Mouse (Mus musculus) A20 (cell line): Measurements from ENCODE around the gene Cst9.
A peak's percentile ranks its signal among the peaks of the same experiment; 100 is the strongest.

Source experiments
- DNase-seq: peaks from one replicate; pipeline ENCODE4 v3.0.0-alpha.2; 2011; ENCODE audit warnings: low read depth, low spot score

The Cst9 gene

GRCm38 (mm10) chr2:148834912-148835311 lies at the start of gene Cst9:
Cst9 (plus strand) TSS chr2:148835147.
- DNase-seq, result no peak

- no peak for DNase-seq
These were observed 45.8 kb upstream of the Cst9 start, which contains the start of gene Cst12 for GRCm38 (mm10) chr2:148789142-148789541. Cst12 (plus strand) TSS chr2:148789361.

DNA sequence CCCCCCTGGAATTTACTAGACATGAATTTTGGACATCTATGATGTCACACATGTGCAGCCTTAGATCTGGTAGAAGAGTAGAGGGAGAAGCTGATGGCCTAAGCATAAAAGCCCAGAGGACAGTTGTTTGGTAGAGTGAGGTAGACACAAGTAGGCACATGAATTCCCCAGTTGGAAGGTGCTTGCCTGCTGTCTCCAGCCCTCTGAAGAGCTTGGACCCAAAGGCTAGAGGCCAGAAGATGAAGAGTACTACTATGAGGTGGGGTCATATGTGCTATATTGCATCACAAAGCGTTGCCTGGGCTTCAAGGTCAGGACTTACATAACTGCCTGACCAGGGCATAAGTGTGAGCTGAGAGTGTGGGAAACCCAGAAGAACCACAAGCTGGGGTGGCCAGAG lies 36.5 kb upstream of the Cst9 start, which contains the start of gene Cst8:
TSS of gene Cst8 (plus strand) at position 301 of the 400 bp plus-strand sequence.
- DNase-seq, result no peak

DNA sequence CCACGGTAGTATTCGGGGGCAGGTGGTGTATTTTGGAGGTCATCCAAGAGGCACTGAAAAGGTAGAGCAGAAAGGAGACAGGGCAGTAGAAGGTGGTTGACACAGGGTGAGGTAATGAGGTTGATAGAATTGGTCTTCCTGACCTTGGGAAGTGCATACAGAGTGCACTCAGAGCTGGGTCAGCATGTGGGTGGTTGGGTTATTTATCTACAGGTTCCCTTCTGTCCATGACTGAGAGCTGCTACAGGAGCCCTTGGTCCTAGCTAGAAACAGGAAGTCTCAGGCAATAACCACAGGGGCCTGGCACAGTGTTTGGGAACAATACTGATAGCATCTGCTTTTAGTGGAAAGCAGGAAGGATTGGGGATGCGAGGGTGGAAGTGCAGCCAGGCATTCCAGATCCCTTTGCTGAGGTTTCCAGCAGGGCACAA lies 33.4 kb upstream of the Cst9 start:
- DNase-seq, result no peak

DNA sequence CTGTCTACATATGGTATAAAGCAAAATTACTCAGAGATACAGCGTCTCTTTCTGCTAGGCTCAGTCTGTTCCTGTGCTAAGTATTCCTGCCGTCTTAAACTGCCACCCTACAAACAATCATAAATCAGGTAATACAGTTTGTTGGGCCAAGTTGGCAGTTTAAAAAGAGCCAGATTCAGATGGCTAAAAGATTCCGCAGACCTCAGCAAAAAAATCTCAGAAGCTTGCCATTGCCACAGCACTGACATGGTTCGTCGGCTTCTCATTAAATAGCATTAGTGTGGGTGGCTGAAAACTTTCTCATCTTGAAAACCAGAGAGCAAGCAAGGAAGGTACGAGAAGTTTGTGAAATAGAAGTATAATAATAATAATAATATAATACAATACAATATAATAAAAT lies 28.3 kb upstream of the Cst9 start:
- DNase-seq, result no peak

DNA sequence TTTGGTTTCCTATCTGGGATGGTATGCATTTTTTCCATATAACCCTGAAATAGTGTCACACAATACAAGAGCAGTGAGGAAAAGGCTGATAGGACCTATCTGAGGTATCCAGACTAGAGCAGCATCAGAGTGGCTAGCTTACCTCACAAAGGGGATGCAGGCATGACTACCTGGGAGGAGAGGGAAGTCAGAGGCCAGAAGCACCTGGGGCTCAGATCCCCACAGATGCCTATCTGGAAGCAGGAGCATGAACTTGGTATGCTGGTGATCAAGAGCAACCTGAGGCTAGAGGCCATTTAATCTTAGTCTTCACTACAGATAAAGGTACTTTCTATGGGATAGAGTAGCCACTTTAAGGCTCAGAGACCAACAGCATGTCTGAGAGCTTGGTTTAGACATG lies 15.0 kb upstream of the Cst9 start, which contains the start of gene Cst13:
TSS of gene Cst13 (plus strand) at position 173 of the 400 bp plus-strand sequence.
- no peak for DNase-seq

DNA sequence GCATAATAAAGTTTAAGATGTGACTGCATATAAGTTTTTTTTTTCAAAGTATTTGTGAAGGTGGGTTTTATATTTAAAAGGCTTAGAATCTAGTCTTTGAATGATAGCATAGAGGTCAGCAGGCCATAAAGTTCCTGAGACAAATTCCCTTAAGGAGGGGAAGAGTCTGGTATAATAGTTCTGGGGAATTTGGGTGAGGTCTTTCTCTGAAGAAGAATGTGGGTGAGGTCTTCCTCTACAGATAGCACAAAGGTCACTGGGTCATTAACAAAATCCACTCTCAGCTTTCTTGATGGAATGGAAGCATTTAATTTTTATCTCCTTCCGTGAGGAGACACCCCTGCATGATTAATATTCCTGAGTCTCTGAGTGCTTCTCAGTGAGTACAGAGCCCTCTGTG lies 9.0 kb upstream of the Cst9 start:
- DNase-seq, result no peak

- no peak for DNase-seq
These were observed 3.3 kb downstream of the Cst9 start for GRCm38 (mm10) chr2:148838075-148838777.

DNA sequence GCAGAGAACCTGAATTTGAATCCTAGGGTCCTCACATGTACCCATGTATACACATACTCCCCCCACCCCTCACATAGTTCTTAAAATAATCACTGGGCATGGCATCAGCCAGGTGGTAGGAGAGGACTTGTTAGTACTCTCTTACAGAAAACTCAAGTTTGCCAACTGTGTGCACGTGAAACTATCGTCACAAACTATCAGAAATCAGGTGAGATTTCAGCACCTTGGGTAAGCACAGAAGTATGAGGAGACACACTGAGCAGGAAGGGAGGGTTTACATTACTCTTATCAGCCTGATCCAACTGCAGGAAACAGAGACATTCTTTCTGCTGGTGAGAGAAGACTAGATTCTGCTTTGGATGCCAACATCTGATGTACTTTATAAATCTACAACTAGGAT lies 4.3 kb downstream of the Cst9 start:
- DNase-seq, result no peak

DNA sequence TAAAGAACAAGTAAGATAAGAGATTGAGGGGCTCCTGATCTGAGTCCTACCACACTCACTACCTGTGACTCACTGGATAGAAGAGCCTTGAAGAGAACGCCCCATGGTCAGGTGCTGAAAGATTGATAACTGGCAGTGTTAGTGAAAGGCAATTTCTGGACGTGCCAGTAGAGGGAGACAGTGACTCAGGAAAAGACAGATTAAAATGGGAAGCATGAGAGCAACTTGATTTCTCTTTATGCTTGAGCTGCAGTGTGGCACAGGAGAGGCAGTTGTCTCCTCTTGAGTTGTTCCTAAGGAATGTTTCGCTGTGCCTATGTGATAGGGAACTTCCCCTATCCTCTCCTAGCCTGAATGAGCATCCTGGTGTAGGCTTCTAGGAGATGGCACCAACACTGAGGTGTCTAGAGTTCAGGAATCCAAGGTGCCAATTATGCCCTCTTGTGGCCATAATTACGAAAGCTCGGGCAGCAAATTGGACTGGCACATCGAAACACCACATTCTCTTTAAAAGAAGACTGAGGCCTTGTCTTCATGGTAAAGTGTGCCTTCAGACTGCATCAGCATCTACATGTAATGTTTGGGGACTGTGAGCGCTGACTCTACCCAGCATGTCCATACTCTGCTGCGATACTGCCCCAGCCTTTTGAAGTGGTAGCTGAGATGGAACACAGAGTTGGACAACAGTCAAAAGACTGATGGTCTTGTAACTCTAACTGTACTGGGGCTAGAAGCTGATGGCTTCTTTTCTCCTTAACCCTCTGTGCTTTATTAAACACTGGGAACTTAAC lies 16.4 kb downstream of the Cst9 start:
- peak; percentile 83 for DNase-seq

- no peak for DNase-seq
These were observed 21.9 kb downstream of the Cst9 start for GRCm38 (mm10) chr2:148856630-148857400.

- DNase-seq, result no peak
These were observed 22.6 kb downstream of the Cst9 start for GRCm38 (mm10) chr2:148857506-148857905.

GRCm38 (mm10) chr2:148860993-148861392 lies 26.0 kb downstream of the Cst9 start:
- no peak for DNase-seq

GRCm38 (mm10) chr2:148861693-148862092 lies 26.7 kb downstream of the Cst9 start:
- no peak for DNase-seq

- no peak for DNase-seq
These were observed 30.0 kb downstream of the Cst9 start, which contains the start of gene 9230104L09Rik for GRCm38 (mm10) chr2:148864966-148865365. 9230104L09Rik (minus strand) TSS chr2:148865038.

DNA sequence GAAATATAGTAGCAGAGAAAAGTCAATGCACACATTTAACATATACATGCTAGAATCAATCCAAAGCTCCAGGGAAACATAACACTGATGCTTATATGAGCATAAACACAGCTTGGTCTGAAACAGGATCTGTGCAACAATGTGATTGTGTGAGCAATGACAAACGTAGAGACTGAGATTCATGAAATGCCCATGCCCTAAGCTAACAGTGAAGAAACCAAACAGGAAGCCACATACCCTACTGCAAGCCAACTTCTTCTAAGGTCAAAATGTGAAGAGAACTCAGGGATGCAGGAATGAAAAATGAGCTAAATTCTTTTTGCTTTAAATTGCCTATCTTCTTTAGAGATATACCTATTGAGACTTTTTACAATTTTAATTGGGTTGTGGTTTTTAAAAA lies 34.0 kb downstream of the Cst9 start:
- no peak for DNase-seq

GRCm38 (mm10) chr2:148870526-148870925 lies 35.6 kb downstream of the Cst9 start:
- DNase-seq, result no peak

GRCm38 (mm10) chr2:148872860-148873259 lies 37.9 kb downstream of the Cst9 start:
- no peak for DNase-seq

DNA sequence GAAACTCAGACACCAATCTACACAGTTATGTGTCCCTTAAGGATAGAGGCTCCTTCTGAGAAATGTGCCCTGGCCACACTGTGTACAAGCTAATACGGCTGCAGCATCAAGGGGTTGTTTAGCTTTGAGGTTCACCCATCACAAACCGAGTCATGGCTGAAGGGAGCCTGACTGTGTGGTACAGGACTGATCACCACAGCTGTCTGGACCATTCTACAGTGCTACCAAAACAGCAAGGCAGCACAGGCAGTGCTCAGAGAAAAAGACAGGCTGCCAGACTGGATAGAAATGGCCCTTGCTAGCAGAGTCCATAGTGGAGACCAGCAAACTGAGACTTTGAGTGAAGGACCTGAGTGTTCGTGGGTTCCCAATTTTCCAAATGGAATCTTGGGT lies 39.3 kb downstream of the Cst9 start:
- DNase-seq, result no peak

- no peak for DNase-seq
These were observed 39.8 kb downstream of the Cst9 start for GRCm38 (mm10) chr2:148874617-148875334.

DNA sequence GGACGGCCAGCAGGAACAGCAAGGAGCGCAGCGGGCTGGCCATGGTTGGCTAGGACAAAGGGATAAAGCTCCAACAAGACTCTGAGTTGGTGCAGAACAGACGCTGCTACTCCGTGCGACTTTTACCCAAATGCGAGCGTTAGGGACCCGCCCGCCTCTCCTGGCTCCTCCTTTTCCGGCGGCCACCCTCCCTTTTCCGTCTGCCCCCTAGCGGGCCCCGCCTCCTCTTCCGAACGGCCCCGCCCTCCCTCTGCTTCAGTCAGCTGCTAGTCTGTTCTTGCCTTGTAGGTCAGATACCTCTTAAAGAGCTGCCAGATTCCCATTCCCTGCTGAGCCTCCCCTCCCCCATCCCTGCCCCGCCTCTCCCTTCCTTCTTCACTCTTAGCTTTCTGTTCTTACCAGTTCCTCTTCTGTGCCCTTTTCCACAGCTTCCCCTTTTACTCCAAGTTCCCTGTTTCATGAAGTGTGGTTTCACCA lies 40.4 kb downstream of the Cst9 start, which contains the start of gene Cst3:
TSS of gene Cst3 (minus strand) at position 358 of the 477 bp plus-strand sequence.
- peak; percentile 89 for DNase-seq
